Mouse (Mus musculus) heart, adult 9 months (tissue): ENCODE measurements around the gene Ric8b.

Experiments
- DNase-seq, 2 experiments: peaks; one replicate each; pipeline ENCODE4 v3.0.0; 2022; ENCODE audit warnings: low spot score in 2 of 2

Ric8b gene

DNA sequence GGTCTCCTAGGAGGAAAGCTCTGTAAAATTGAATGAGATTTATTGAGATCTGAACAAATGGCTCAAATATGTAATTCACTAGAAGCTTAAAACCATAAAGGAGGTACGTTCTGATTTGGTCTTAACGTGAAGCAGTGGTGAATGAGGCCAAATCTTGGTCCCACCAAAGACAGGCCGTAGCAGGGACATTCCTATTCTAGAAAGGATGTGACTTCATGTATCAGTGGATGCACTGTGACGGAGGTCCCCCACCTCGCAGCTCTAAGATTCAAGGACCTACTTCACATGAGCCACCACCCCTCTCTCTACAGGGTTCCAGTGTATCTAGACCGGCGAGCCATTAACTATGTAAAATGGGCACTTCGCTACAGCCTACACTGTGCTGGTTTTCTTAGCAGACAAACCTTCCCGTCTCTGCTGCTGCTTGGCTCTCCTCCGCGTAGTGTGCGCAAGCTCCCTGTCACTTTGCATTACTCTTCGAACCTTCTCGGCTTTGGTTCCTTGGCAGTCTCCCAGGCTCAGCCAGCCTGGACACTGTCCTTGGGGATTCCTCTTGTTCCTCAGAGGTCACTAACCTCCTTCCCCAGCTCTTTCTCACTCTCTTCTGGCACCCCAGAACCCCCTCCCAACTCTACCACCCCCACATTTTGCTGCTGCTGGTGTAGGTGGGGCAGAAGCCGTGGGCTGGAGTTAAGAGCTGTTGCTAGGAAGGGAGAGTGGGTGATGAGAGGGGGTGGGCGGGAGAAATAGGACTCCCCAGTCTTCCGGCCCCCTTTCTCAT lies 8.2 kb upstream of the Ric8b start:
- no peak for DNase-seq

- no peak for DNase-seq
Measured at GRCm38 (mm10) chr10:84910194-84910593, 7.2 kb upstream of the Ric8b start.

DNA sequence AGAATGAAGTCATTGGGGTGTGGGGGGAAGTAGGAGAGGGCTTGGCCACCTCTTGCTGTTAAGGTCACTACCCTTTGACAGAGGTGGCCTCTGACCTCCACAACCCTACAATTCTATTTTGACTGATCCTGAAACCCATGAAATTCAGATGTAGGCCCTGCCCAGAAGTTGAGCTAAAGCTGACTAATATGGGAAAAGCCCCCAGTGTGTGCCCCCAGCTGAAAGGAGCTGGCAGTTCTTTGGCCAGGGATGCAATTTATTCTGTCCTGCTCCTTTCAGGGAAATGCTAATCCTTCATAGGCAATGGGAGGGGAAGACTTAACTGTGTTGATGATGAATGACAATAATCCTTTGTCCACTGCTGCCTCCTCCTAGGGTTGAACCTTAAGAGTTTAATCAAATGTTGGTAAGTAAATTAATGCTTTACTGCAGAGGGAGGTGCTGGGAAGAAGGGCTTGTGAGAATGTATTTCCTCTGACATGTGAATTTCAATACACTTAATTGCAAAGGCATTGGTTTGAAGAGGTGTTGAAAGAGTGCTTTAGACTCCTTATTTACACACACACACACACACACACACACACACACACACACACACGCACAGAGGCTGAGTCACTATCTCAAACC lies 6.5 kb upstream of the Ric8b start:
- no peak for DNase-seq

GRCm38 (mm10) chr10:84913148-84913547 lies 4.3 kb upstream of the Ric8b start:
- no peak for DNase-seq

DNA sequence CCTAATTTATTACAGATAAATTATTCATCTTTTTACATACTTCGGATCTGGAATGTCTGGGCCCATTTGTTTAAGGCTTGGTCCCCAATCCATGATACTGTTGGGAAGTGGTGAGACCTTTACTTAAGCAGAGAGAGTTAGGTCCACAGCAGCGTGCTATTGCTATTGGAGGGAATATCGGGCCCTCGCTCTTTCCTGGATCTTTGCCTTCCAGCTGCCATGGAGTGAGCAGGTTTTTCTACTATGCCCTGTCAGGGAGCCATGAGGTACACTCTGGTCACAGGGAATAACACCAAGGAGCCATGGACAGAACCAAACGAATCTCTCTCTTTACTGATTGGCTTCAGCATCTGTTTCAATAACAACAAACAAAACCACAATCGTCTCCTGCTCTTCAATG lies 1.9 kb upstream of the Ric8b start:
- DNase-seq = no peak

GRCm38 (mm10) chr10:84917731-84918095 lies 297 bp downstream of the Ric8b start:
- no peak for DNase-seq

- no peak for DNase-seq
Measured at GRCm38 (mm10) chr10:84926336-84926735, 8.9 kb downstream of the Ric8b start.

DNA sequence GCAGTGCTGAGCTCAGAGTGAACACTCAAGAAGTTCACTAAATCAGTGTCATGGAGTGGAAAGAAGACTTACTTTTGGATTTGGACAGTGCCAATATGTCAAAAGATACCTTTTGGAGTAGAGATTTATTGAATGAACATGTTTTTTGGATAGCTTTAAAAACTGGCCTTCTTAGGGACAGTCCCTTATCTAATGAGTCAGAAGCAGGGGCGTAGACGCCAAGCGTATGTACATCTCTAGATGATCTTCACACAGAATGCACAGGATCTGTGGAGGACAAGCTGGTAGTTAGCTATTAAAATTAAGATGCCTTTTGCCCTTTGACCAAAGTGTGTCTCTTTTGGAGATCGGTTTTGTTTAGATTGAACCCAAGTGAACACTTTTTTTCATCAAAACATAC lies 9.5 kb downstream of the Ric8b start:
- no peak for DNase-seq

DNA sequence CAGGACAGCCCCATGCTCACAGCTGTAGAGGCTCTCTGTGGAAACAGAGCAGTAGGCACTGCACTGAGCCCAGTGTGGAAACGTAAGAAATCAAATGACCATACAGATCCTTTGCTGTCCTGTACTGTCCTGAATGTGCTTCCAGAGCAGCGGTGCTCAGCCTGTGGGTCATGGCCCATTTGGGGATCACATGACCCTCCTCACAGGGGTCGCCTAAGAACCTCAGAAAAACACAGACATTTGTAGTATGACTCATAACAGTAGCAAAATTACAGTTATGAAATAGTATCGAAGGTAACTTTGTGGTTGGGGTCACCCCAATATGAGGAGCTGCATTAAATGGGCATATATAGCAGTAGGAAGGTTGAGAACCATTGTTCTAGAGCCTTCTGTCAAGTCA lies 11.0 kb downstream of the Ric8b start:
- DNase-seq = no peak

DNA sequence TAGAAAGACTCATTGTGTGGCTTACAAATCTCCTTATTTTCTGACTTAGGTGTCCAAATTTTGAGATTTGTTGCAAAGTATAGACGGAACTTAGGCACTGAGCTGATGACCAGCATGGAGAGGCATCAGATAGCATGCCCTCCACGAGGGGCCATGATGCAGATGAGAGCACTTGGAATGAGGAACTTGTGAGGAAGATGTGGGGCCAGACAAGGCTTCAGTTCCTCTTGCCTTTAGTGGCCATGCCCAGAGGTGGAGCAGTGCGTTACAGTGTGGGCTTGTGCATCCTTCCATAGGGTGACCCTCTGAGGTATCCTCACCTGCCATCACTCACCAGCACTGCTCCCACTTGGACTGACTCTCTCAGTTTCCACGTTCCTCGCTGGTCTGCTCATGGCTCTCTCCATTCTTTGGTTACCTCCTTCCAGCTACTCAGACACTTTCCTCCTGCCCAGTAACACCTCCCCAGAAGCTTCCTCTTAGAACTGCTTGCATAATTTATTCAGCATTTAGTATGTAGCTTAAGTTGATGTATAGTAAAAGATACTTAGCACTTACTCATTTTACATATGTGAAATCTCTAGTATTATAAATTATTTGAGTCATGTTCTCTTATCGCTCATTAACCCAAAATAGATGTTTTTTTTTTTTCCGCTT lies 18.3 kb downstream of the Ric8b start:
- no peak for DNase-seq

- DNase-seq = peak; percentile 34 to 38
Measured at GRCm38 (mm10) chr10:84936832-84937515, 19.6 kb downstream of the Ric8b start.

GRCm38 (mm10) chr10:84938094-84938820 lies 20.8 kb downstream of the Ric8b start:
- peak in 1 of 2 experiments; percentile 37 for DNase-seq

- DNase-seq = no peak
Measured at GRCm38 (mm10) chr10:84938886-84939285, 21.5 kb downstream of the Ric8b start.

GRCm38 (mm10) chr10:84940356-84940755 lies 22.9 kb downstream of the Ric8b start:
- DNase-seq = no peak

GRCm38 (mm10) chr10:84945692-84946091 lies 28.3 kb downstream of the Ric8b start:
- DNase-seq = no peak

GRCm38 (mm10) chr10:84948970-84949683 lies 31.7 kb downstream of the Ric8b start:
- no peak for DNase-seq

DNA sequence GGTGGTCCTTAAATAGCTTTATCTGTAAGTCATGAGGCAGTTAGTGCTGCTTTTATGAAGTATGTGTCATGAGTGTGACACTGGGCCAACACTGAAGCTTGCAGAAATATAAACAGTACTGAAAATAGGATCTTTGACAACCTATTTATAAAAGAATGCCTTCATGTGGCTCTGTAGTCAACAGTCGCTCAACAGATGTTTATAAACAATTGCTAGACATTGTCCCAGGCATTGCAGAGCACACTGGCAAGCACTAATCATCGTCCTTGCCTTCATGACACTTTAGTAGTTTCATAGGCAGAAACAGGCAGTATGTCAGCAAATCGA lies 32.2 kb downstream of the Ric8b start:
- no peak for DNase-seq

GRCm38 (mm10) chr10:84950384-84950783 lies 33.0 kb downstream of the Ric8b start:
- no peak for DNase-seq

GRCm38 (mm10) chr10:84954236-84954635 lies 36.8 kb downstream of the Ric8b start:
- DNase-seq = no peak

- DNase-seq = no peak
Measured at GRCm38 (mm10) chr10:84956173-84956572, 38.8 kb downstream of the Ric8b start.

- no peak for DNase-seq
Measured at GRCm38 (mm10) chr10:84958597-84958996, 41.2 kb downstream of the Ric8b start.
